Mouse (Mus musculus): ENCODE data around the gene Krt12. TPM values are rescaled to one million over a fixed set of nuclear protein-coding genes. Genes with fewer than 3 reads are reported as not detected.

Krt12 gene
- 0.19 TPM in 1 of 2 replicates, not detected in the other for polyA plus RNA-seq (2015; fragmentation: Nextera tagmentation; extraction: Ambion mirVana)

GRCm38 (mm10) chr11:99422159-99422558 lies at the start of gene Krt12:
Gene Krt12 (minus strand): TSS chr11:99422259.
- no peak within 1 kb of the TSS for H3K27ac ChIP-seq (ENCODE audit: low read depth, low read length)
- WGBS, result 84% methylated on average over 10 of the region's 10 CpGs
- no peak within 1 kb of the TSS for H3K4me3 ChIP-seq (ENCODE audit: low read length)
- no peaks in the 10 kb centered on the region for H3K9me3 ChIP-seq (ENCODE audit: control insufficient read depth, low read length)
- no peaks in the 10 kb centered on the region for H3K4me1 ChIP-seq (ENCODE audit: control insufficient read depth, insufficient read depth, low read depth, low read length)
- H3K36me3 ChIP-seq (ENCODE audit: control insufficient read depth, insufficient read depth, low read length), result no peaks in the 10 kb centered on the region
- H3K27me3 ChIP-seq (replicated peaks; ENCODE audit: control insufficient read depth, insufficient read depth, low read length), result 0 out of 2 replicates have a peak, but pooled peaks cover 3% of the 10 kb centered on the region
- ATAC-seq, result no peak
- no peak within 1 kb of the TSS for H3K4me2 ChIP-seq (ENCODE audit: low read length)
- no peak within 1 kb of the TSS for H3K9ac ChIP-seq (ENCODE audit: low read depth, low read length)

GRCm38 (mm10) chr11:99469228-99469627 lies 47.2 kb upstream of the Krt12 start:
- WGBS, result 93% methylated on average over 4 of the region's 4 CpGs
- Histone ChIP-seq H3K9me3 (ENCODE audit: control insufficient read depth, low read length) (no peaks in the 10 kb centered on the region), H3K4me3 (ENCODE audit: low read length) (no peak overlapping the region), H3K27ac (ENCODE audit: low read depth, low read length) (no peak overlapping the region), H3K36me3 (ENCODE audit: control insufficient read depth, insufficient read depth, low read length) (no peaks in the 10 kb centered on the region), H3K4me1 (ENCODE audit: control insufficient read depth, insufficient read depth, low read depth, low read length) (no peaks in the 10 kb centered on the region), H3K9ac (ENCODE audit: low read depth, low read length) (no peak overlapping the region), H3K4me2 (ENCODE audit: low read length) (no peak overlapping the region), H3K27me3 (replicated peaks; ENCODE audit: control insufficient read depth, insufficient read depth, low read length) (no peaks in the 10 kb centered on the region)
- ATAC-seq, result no peak

GRCm38 (mm10) chr11:99468566-99468965 lies 46.5 kb upstream of the Krt12 start:
- no peaks in the 10 kb centered on the region for H3K4me1 ChIP-seq (ENCODE audit: control insufficient read depth, insufficient read depth, low read depth, low read length)

GRCm38 (mm10) chr11:99466316-99466715 lies 44.3 kb upstream of the Krt12 start:
- Histone ChIP-seq H3K27ac (ENCODE audit: low read depth, low read length) (no peak overlapping the region), H3K36me3 (ENCODE audit: control insufficient read depth, insufficient read depth, low read length) (no peaks in the 10 kb centered on the region), H3K9me3 (ENCODE audit: control insufficient read depth, low read length) (no peaks in the 10 kb centered on the region), H3K4me3 (ENCODE audit: low read length) (no peak overlapping the region), H3K27me3 (replicated peaks; ENCODE audit: control insufficient read depth, insufficient read depth, low read length) (peaks cover 2% of the 10 kb centered on the region), H3K9ac (ENCODE audit: low read depth, low read length) (0 out of 2 replicates have a peak overlapping the region, but pooled peaks have one; percentile 7), H3K4me1 (ENCODE audit: control insufficient read depth, insufficient read depth, low read depth, low read length) (no peaks in the 10 kb centered on the region), H3K4me2 (ENCODE audit: low read length) (no peak overlapping the region)
- ATAC-seq, result no peak
- WGBS, result 43% methylated on average over 7 of the region's 7 CpGs

More at GRCm38 (mm10) chr11:99468566-99468965, 46.5 kb upstream of the Krt12 start:
- WGBS, result 91% methylated on average over 11 of the region's 11 CpGs
- Histone ChIP-seq H3K4me3 (ENCODE audit: low read length) (no peak overlapping the region), H3K4me2 (ENCODE audit: low read length) (no peak overlapping the region), H3K9me3 (ENCODE audit: control insufficient read depth, low read length) (no peaks in the 10 kb centered on the region), H3K36me3 (ENCODE audit: control insufficient read depth, insufficient read depth, low read length) (no peaks in the 10 kb centered on the region), H3K9ac (ENCODE audit: low read depth, low read length) (no peak overlapping the region), H3K27me3 (replicated peaks; ENCODE audit: control insufficient read depth, insufficient read depth, low read length) (peaks cover 1% of the 10 kb centered on the region), H3K27ac (ENCODE audit: low read depth, low read length) (no peak overlapping the region)
- ATAC-seq, result no peak

- no peaks in the 10 kb centered on the region for H3K4me1 ChIP-seq (ENCODE audit: control insufficient read depth, insufficient read depth, low read depth, low read length)
- 0 out of 2 replicates have a peak, but pooled peaks have one; percentile 40 for ATAC-seq
- no peak overlapping the region for H3K9ac ChIP-seq (ENCODE audit: low read depth, low read length)
- H3K9me3 ChIP-seq (ENCODE audit: control insufficient read depth, low read length), result no peaks in the 10 kb centered on the region
- H3K4me3 ChIP-seq (ENCODE audit: low read length), result no peak overlapping the region
- peaks cover 2% of the 10 kb centered on the region for H3K27me3 ChIP-seq (replicated peaks; ENCODE audit: control insufficient read depth, insufficient read depth, low read length)
- no peaks in the 10 kb centered on the region for H3K36me3 ChIP-seq (ENCODE audit: control insufficient read depth, insufficient read depth, low read length)
- H3K4me2 ChIP-seq (ENCODE audit: low read length), result no peak overlapping the region
- WGBS, result 6% methylated on average over 5 of the region's 5 CpGs
- H3K27ac ChIP-seq (ENCODE audit: low read depth, low read length), result no peak overlapping the region
Measured at GRCm38 (mm10) chr11:99464836-99465235, 42.8 kb upstream of the Krt12 start.

GRCm38 (mm10) chr11:99463155-99463554 lies 41.1 kb upstream of the Krt12 start:
- no peak overlapping the region for H3K9ac ChIP-seq (ENCODE audit: low read depth, low read length)
- peaks cover 2% of the 10 kb centered on the region for H3K27me3 ChIP-seq (replicated peaks; ENCODE audit: control insufficient read depth, insufficient read depth, low read length)
- WGBS, result 15% methylated on average over 8 of the region's 8 CpGs
- no peaks in the 10 kb centered on the region for H3K4me1 ChIP-seq (ENCODE audit: control insufficient read depth, insufficient read depth, low read depth, low read length)
- no peak overlapping the region for H3K4me2 ChIP-seq (ENCODE audit: low read length)
- H3K4me3 ChIP-seq (ENCODE audit: low read length), result no peak overlapping the region
- H3K36me3 ChIP-seq (ENCODE audit: control insufficient read depth, insufficient read depth, low read length), result no peaks in the 10 kb centered on the region
- no peak overlapping the region for H3K27ac ChIP-seq (ENCODE audit: low read depth, low read length)
- ATAC-seq, result peak; percentile 56; the same call in 1 of the 2 replicates
- H3K9me3 ChIP-seq (ENCODE audit: control insufficient read depth, low read length), result no peaks in the 10 kb centered on the region

GRCm38 (mm10) chr11:99461736-99462135 lies 39.7 kb upstream of the Krt12 start:
- H3K27me3 ChIP-seq (replicated peaks; ENCODE audit: control insufficient read depth, insufficient read depth, low read length), result peaks cover 2% of the 10 kb centered on the region
- WGBS, result 53% methylated on average over 7 of the region's 7 CpGs
- no peak for ATAC-seq

GRCm38 (mm10) chr11:99458887-99459286 lies 36.8 kb upstream of the Krt12 start:
- no peaks in the 10 kb centered on the region for H3K4me1 ChIP-seq (ENCODE audit: control insufficient read depth, insufficient read depth, low read depth, low read length)
- no peak for ATAC-seq
- 70% methylated on average over 7 of the region's 7 CpGs for WGBS

More at GRCm38 (mm10) chr11:99461736-99462135, 39.7 kb upstream of the Krt12 start:
- Histone ChIP-seq H3K9ac (ENCODE audit: low read depth, low read length) (no peak overlapping the region), H3K27ac (ENCODE audit: low read depth, low read length) (no peak overlapping the region), H3K4me2 (ENCODE audit: low read length) (no peak overlapping the region), H3K9me3 (ENCODE audit: control insufficient read depth, low read length) (no peaks in the 10 kb centered on the region), H3K4me3 (ENCODE audit: low read length) (no peak overlapping the region), H3K36me3 (ENCODE audit: control insufficient read depth, insufficient read depth, low read length) (no peaks in the 10 kb centered on the region), H3K4me1 (ENCODE audit: control insufficient read depth, insufficient read depth, low read depth, low read length) (no peaks in the 10 kb centered on the region)

GRCm38 (mm10) chr11:99454759-99455158 lies 32.7 kb upstream of the Krt12 start:
- Histone ChIP-seq H3K4me3 (ENCODE audit: low read length) (no peak overlapping the region), H3K4me2 (ENCODE audit: low read length) (no peak overlapping the region), H3K36me3 (ENCODE audit: control insufficient read depth, insufficient read depth, low read length) (no peaks in the 10 kb centered on the region), H3K9ac (ENCODE audit: low read depth, low read length) (no peak overlapping the region), H3K4me1 (ENCODE audit: control insufficient read depth, insufficient read depth, low read depth, low read length) (no peaks in the 10 kb centered on the region), H3K27me3 (replicated peaks; ENCODE audit: control insufficient read depth, insufficient read depth, low read length) (no peaks in the 10 kb centered on the region), H3K27ac (ENCODE audit: low read depth, low read length) (no peak overlapping the region), H3K9me3 (ENCODE audit: control insufficient read depth, low read length) (no peaks in the 10 kb centered on the region)
- WGBS, result 58% methylated on average over 10 of the region's 10 CpGs
- ATAC-seq, result no peak

More at GRCm38 (mm10) chr11:99458887-99459286, 36.8 kb upstream of the Krt12 start:
- Histone ChIP-seq H3K9me3 (ENCODE audit: control insufficient read depth, low read length) (no peaks in the 10 kb centered on the region), H3K36me3 (ENCODE audit: control insufficient read depth, insufficient read depth, low read length) (no peaks in the 10 kb centered on the region), H3K4me2 (ENCODE audit: low read length) (no peak overlapping the region), H3K4me3 (ENCODE audit: low read length) (no peak overlapping the region), H3K27me3 (replicated peaks; ENCODE audit: control insufficient read depth, insufficient read depth, low read length) (peaks cover 2% of the 10 kb centered on the region), H3K9ac (ENCODE audit: low read depth, low read length) (no peak overlapping the region), H3K27ac (ENCODE audit: low read depth, low read length) (no peak overlapping the region)

All from hindbrain, embryonic 16.5 days (tissue).